Mouse (Mus musculus) liver, embryonic 14.5 days (tissue): ENCODE measurements around the gene Bbs9.

Experiments
- CTCF ChIP-seq: IDR thresholded peaks from 2 replicates; pipeline ENCODE4 v1.5.1; 2016; ENCODE audit warnings: antibody characterized with exemption, low read depth, control low read depth
- EP300 ChIP-seq: IDR thresholded peaks from 2 replicates; pipeline ENCODE4 v1.6.1; 2016; ENCODE audit warnings: antibody characterized with exemption, low read depth

- TF ChIP-seq CTCF (no peak), EP300 (no peak)
Measured at GRCm38 (mm10) chr9:22646461-22646860, 170.9 kb downstream of the Bbs9 start.
